Mouse (Mus musculus) G1E (cell line): ENCODE data around the gene Gm38100.

Experiments used
- CTCF ChIP-seq: IDR thresholded peaks from 2 replicates; pipeline ENCODE4 v1.5.1; 2012; ENCODE audit warnings: low read depth, low read length, inconsistent platforms, mixed read lengths
- GATA1 ChIP-seq: IDR thresholded peaks from 2 replicates; pipeline ENCODE4 v1.6.1; 2012; ENCODE audit warnings: borderline replicate concordance, low read length, inconsistent platforms, mixed read lengths
- GATA2 ChIP-seq: IDR thresholded peaks from 2 replicates; pipeline ENCODE4 v1.6.1; 2012; ENCODE audit warnings: low read depth, low read length, inconsistent platforms, borderline replicate concordance
- TAL1 ChIP-seq: conservative IDR thresholded peaks from 2 replicates; pipeline ENCODE4 v1.6.1; 2012; ENCODE audit warnings: low read depth, low read length, inconsistent platforms, mixed read lengths

GRCm38 (mm10) chr1:175883398-175883797, 36.7 kb upstream of the Gm38100 start:
- TF ChIP-seq GATA1 (no peak), CTCF (no peak), TAL1 (no peak), GATA2 (no peak)
